ENCODE assay signal across 8 mouse cellular contexts in genomic region chr8:4868761-4869160, GRCm38 (mm10).
DNase-seq lines count a peak whose midpoint lies in the region; ATAC-seq and TF ChIP-seq lines count a peak whose summit lies in the region.
"Not testable (repeated sequence)": the region's sequence is repeated elsewhere in the genome, so short reads cannot be mapped to it uniquely, and the experiment has no call there.

No protein-coding gene starts in this region.

- H3K4me2 ChIP-seq in forebrain, embryonic 11.5 days (ENCODE audit: low read depth, low read length, severe bottlenecking); hindbrain, embryonic 16.5 days (ENCODE audit: low read length): not testable (repeated sequence)

- intact Hi-C loops in left cerebral cortex, postnatal 10 days (cut with DNase I), result not testable (repeated sequence)

- 85% methylated on average over 7 of the region's 7 CpGs for WGBS in forebrain, embryonic 11.5 days
- WGBS in hindbrain, embryonic 16.5 days, result 83% methylated on average over 7 of the region's 7 CpGs

- not testable (repeated sequence) for H3K27ac ChIP-seq in forebrain, embryonic 11.5 days (ENCODE audit: low read depth, low read length); hindbrain, embryonic 16.5 days (ENCODE audit: low read depth, low read length)

- not testable (repeated sequence) for H3K27me3 ChIP-seq in forebrain, embryonic 11.5 days (ENCODE audit: control insufficient read depth, insufficient read depth, low read length); hindbrain, embryonic 16.5 days (replicated peaks; ENCODE audit: control insufficient read depth, insufficient read depth, low read length)

- H3K4me3 ChIP-seq in forebrain, embryonic 11.5 days (ENCODE audit: low read depth, low read length); hindbrain, embryonic 16.5 days (ENCODE audit: low read length): not testable (repeated sequence)

- not testable (repeated sequence) for H3K9ac ChIP-seq in forebrain, embryonic 11.5 days (ENCODE audit: low read length); hindbrain, embryonic 16.5 days (ENCODE audit: low read depth, low read length)

- not testable (repeated sequence) for TF ChIP-seq POLR2A in brain, embryonic 14.5 days (IDR thresholded peaks at IDR 0.05; ENCODE audit: borderline replicate concordance, extremely low read depth, insufficient read depth, insufficient read length, poor library complexity, severe bottlenecking)

- H3K9me3 ChIP-seq in forebrain, embryonic 11.5 days (ENCODE audit: control insufficient read depth, low read length); hindbrain, embryonic 16.5 days (ENCODE audit: control insufficient read depth, low read length): not testable (repeated sequence)

- DNase-seq in A20 (ENCODE audit: low read depth, low spot score), result peak; percentile 45
- DNase-seq in brain, embryonic 14.5 days (ENCODE audit: low read depth), result peak; percentile 92
- peak; percentile 64 for DNase-seq in forebrain, embryonic 11.5 days (ENCODE audit: low spot score)
- peak; percentile 37 to 46 for DNase-seq in kidney, postnatal 25 days
- DNase-seq in left cerebral cortex, postnatal 10 days (ENCODE audit: extremely low spot score in 1 of 2, low spot score in 2 of 2), result peak; percentile 42 to 63
- peak; percentile 35 for DNase-seq in lung, postnatal 10 days
- peak; percentile 85 for DNase-seq in retina, embryonic 14.5 days (ENCODE audit: low spot score)

- H3K36me3 ChIP-seq in forebrain, embryonic 11.5 days (ENCODE audit: control insufficient read depth, insufficient read depth, low read length); hindbrain, embryonic 16.5 days (ENCODE audit: control insufficient read depth, insufficient read depth, low read length): not testable (repeated sequence)

- TF ChIP-seq CTCF in brain, embryonic 14.5 days (IDR thresholded peaks at IDR 0.05; ENCODE audit: borderline replicate concordance, extremely low read depth, insufficient read depth, insufficient read length), result peak; percentile 59; the same call in 1 of the 2 replicates

- ATAC-seq in forebrain, embryonic 11.5 days (replicated peaks; ENCODE audit: low FRiP score), result peak; percentile 92
- peak; percentile 93 for ATAC-seq in hindbrain, embryonic 16.5 days

- H3K4me1 ChIP-seq in forebrain, embryonic 11.5 days (replicated peaks; ENCODE audit: control insufficient read depth, insufficient read depth, low read length); hindbrain, embryonic 16.5 days (ENCODE audit: control insufficient read depth, insufficient read depth, low read depth, low read length): not testable (repeated sequence)

Comparison
In these comparisons a context has a peak if more than half of its experiments do, and no peak if none do; other contexts are left out.
1. DNase-seq: peak in every context shown above with its lines; median percentile 92 in brain, embryonic 14.5 days; 85 in retina, embryonic 14.5 days; 64 in forebrain, embryonic 11.5 days; 52 in left cerebral cortex, postnatal 10 days; 45 in A20; 42 in kidney, postnatal 25 days; 35 in lung, postnatal 10 days.